ENCODE assay signal across 10 mouse cellular contexts in the genomic region with DNA sequence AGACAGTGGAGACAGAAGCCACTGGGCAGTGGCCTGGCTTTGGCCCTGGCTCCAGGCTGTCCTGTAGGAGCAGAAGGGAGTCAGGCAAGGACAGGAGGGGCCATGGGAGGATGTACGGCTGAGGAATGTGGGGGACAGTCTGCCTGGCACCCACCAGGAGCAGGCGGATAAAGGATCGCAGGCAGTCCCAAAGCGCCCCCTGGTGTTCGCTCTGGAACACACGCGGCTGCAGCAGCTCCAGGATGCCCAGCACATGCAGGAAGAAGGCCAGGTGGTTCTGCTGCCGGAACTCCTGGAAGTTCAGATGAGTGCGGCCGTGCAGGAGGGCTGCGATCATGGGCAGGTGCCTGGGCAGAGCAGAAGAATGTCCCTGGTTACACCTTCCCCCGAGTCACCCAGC. TPM values are rescaled to one million over a fixed set of nuclear protein-coding genes. Genes with fewer than 3 reads are reported as not detected.
A peak's percentile ranks its signal among the peaks of the same experiment; 100 is the strongest.
DNase-seq lines count a peak whose midpoint lies in the region; ATAC-seq and TF ChIP-seq lines count a peak whose summit lies in the region.
"Had no signal": no experiment of that assay in that cellular context is flagged by ENCODE, and none has a peak within 500 bp of the region (broad histone marks: within the 10 kb centered on the region; RNA-seq: fewer than 3 reads in every experiment).

No protein-coding gene starts in this region.

- peaks cover 83% of the 10 kb centered on the region for H3K36me3 ChIP-seq in intestine, postnatal 0 days (ENCODE audit: control insufficient read depth, insufficient read depth)
- H3K36me3 ChIP-seq in intestine, embryonic 15.5 days, result peaks cover 43% of the 10 kb centered on the region
- H3K36me3 ChIP-seq in CH12.LX (replicated peaks in 1 of 2; ENCODE audit: control insufficient read depth in 1 of 2, insufficient read depth in 1 of 2, low read length in 1 of 2), result peaks cover 97 to 100% of the 10 kb centered on the region in 2 experiments
- peaks cover 28% of the 10 kb centered on the region for H3K36me3 ChIP-seq in neural tube, embryonic 11.5 days (ENCODE audit: control insufficient read depth, insufficient read depth, low read length)

- no peaks in the 10 kb centered on the region for H3K9me3 ChIP-seq in intestine, postnatal 0 days (ENCODE audit: control insufficient read depth)
- H3K9me3 ChIP-seq in intestine, embryonic 15.5 days, result no peaks in the 10 kb centered on the region
- H3K9me3 ChIP-seq in CH12.LX (replicated peaks; ENCODE audit: low read length), result no peaks in the 10 kb centered on the region
- no peaks in the 10 kb centered on the region for H3K9me3 ChIP-seq in neural tube, embryonic 11.5 days (ENCODE audit: control insufficient read depth, low read length)
- H3K9me3 ChIP-seq: lung, embryonic 15.5 days had no signal

- H3K9ac ChIP-seq in intestine, postnatal 0 days (ENCODE audit: low read depth, low read length), result no peak overlapping the region
- H3K9ac ChIP-seq in intestine, embryonic 15.5 days, result no peak overlapping the region
- no peak overlapping the region for H3K9ac ChIP-seq in CH12.LX (ENCODE audit: insufficient read depth, low read depth)
- no peak overlapping the region for H3K9ac ChIP-seq in neural tube, embryonic 11.5 days (ENCODE audit: low read length)
- H3K9ac ChIP-seq: lung, embryonic 15.5 days had no signal

- ATAC-seq in intestine, postnatal 0 days, result no peak
- no peak for ATAC-seq in intestine, embryonic 15.5 days
- ATAC-seq in neural tube, embryonic 11.5 days (ENCODE audit: insufficient read depth, low FRiP score, low TSS enrichment), result no peak

- H3K27ac ChIP-seq in intestine, postnatal 0 days (ENCODE audit: low read depth, low read length), result no peak overlapping the region
- no peak overlapping the region for H3K27ac ChIP-seq in intestine, embryonic 15.5 days
- no peak overlapping the region for H3K27ac ChIP-seq in CH12.LX (ENCODE audit: insufficient read depth, low read depth)
- no peak overlapping the region for H3K27ac ChIP-seq in neural tube, embryonic 11.5 days (ENCODE audit: low read depth, low read length)
- H3K27ac ChIP-seq: lung, embryonic 15.5 days had no signal

- no peak overlapping the region for H3K4me3 ChIP-seq in intestine, postnatal 0 days (ENCODE audit: low read depth, low read length)
- H3K4me3 ChIP-seq in intestine, embryonic 15.5 days (replicated peaks), result no peak overlapping the region
- H3K4me3 ChIP-seq in CH12.LX (replicated peaks in 1 of 3; ENCODE audit: low read depth in 2 of 3, low read length in 2 of 3, poor library complexity in 1 of 3), result no peak overlapping the region
- no peak overlapping the region for H3K4me3 ChIP-seq in neural tube, embryonic 11.5 days (ENCODE audit: low read depth, low read length)
- H3K4me3 ChIP-seq: erythroblast, embryonic 14.5 days; lung, embryonic 15.5 days had no signal

- 23% methylated on average over 12 of the region's 12 CpGs for WGBS in intestine, postnatal 0 days
- 31% methylated on average over 12 of the region's 12 CpGs for WGBS in intestine, embryonic 15.5 days
- WGBS in neural tube, embryonic 11.5 days, result 34% methylated on average over 12 of the region's 12 CpGs

- dilution Hi-C loops in CH12.LX (cut with MboI; ENCODE audit: extremely low pct_ligation_motif_present, extremely low pct_unique_long_range_greater_than_20kb, low sequenced_read_pairs), result no loop called here

- no peaks in the 10 kb centered on the region for H3K27me3 ChIP-seq in intestine, postnatal 0 days (replicated peaks; ENCODE audit: control insufficient read depth, insufficient read depth, low read length)
- H3K27me3 ChIP-seq in intestine, embryonic 15.5 days (replicated peaks), result no peaks in the 10 kb centered on the region
- no peaks in the 10 kb centered on the region for H3K27me3 ChIP-seq in CH12.LX (replicated peaks)
- H3K27me3 ChIP-seq in neural tube, embryonic 11.5 days (ENCODE audit: control insufficient read depth, insufficient read depth, low read length), result no peaks in the 10 kb centered on the region
- H3K27me3 ChIP-seq: lung, embryonic 15.5 days had no signal

- DNase-seq in CH12.LX (ENCODE audit: extremely low read depth), result peak; percentile 37
- DNase-seq in adrenal gland, postnatal 14 days, result peak; percentile 61
- peak; percentile 61 for DNase-seq in embryo, embryonic 9.5 days (ENCODE audit: extremely low spot score)
- peak; percentile 61 to 77 for DNase-seq in layer of hippocampus, postnatal 25 days (ENCODE audit: extremely low spot score in 1 of 2, low spot score in 1 of 2)
- peak; percentile 66 for DNase-seq in neural tube, embryonic 11.5 days (ENCODE audit: low spot score)
- no peak for DNase-seq in ovary, adult 18-20 months (ENCODE audit: low spot score)

- TF ChIP-seq CTCF in intestine, postnatal 0 days (IDR thresholded peaks at IDR 0.05; ENCODE audit: low read depth), result peak; percentile 90
- peak; percentile 44 to 68; a peak in 3 of 4 replicates for TF ChIP-seq CTCF in CH12.LX (conservative IDR thresholded peaks at IDR 0.05 in 1 of 2, IDR thresholded peaks at IDR 0.05 in 1 of 2; ENCODE audit: low read depth in 2 of 2, low read length in 2 of 2)

- in situ Hi-C loops in CH12.LX (cut with MboI; ENCODE audit: low pct_ligation_motif_present, low pct_unique_long_range_greater_than_20kb, low sequenced_read_pairs), result no loop called here

- no peak overlapping the region for H3K4me2 ChIP-seq in intestine, postnatal 0 days (replicated peaks; ENCODE audit: low read depth)
- no peak overlapping the region for H3K4me2 ChIP-seq in intestine, embryonic 15.5 days (replicated peaks)
- no peak overlapping the region for H3K4me2 ChIP-seq in CH12.LX (ENCODE audit: insufficient read depth, low read depth, poor library complexity, severe bottlenecking)
- no peak overlapping the region for H3K4me2 ChIP-seq in neural tube, embryonic 11.5 days (ENCODE audit: low read depth)
- H3K4me2 ChIP-seq: lung, embryonic 15.5 days had no signal

- no peaks in the 10 kb centered on the region for H3K79me2 ChIP-seq in CH12.LX (replicated peaks; ENCODE audit: control insufficient read depth, extremely low read depth, insufficient read depth, poor library complexity, severe bottlenecking)

- no peak; the same call in 1 of the 2 replicates for TF ChIP-seq RAD21 in CH12.LX (IDR thresholded peaks at IDR 0.05; ENCODE audit: low read depth, low read length)

- no peak for TF ChIP-seq EP300 in CH12.LX (IDR thresholded peaks at IDR 0.05; ENCODE audit: low read length)

- TF ChIP-seq POLR2A in CH12.LX (IDR thresholded peaks at IDR 0.05; ENCODE audit: low read depth, low read length), result no peak

- H3K4me1 ChIP-seq in intestine, postnatal 0 days (replicated peaks; ENCODE audit: control insufficient read depth, insufficient read depth, low read length), result no peaks in the 10 kb centered on the region
- no peaks in the 10 kb centered on the region for H3K4me1 ChIP-seq in intestine, embryonic 15.5 days (replicated peaks)
- H3K4me1 ChIP-seq in CH12.LX (ENCODE audit: control insufficient read depth in 1 of 2, insufficient read depth in 2 of 2), result 0 out of 4 replicates have a peak, but pooled peaks cover 0 to 2% of the 10 kb centered on the region in 2 experiments
- no peaks in the 10 kb centered on the region for H3K4me1 ChIP-seq in neural tube, embryonic 11.5 days (ENCODE audit: control insufficient read depth, insufficient read depth, low read length)
- H3K4me1 ChIP-seq: lung, embryonic 15.5 days had no signal

TF ChIP-seq in CH12.LX, 34 proteins besides CTCF, POLR2A, EP300 and RAD21:
- TF ChIP-seq USF2 (conservative IDR thresholded peaks at IDR 0.05; ENCODE audit: low read depth, low read length) (no peak), SMC3 (IDR thresholded peaks at IDR 0.05; ENCODE audit: low read depth, low read length) (no peak; the same call in 1 of the 2 replicates), MAZ (IDR thresholded peaks at IDR 0.05; ENCODE audit: low read depth, low read length) (no peak)

RNA-seq across cellular contexts. Expression of a gene that starts 18.6 kb away (rescaled TPM):
- polyA plus RNA-seq in intestine, postnatal 0 days (2015; fragmentation: Nextera tagmentation; extraction: Ambion mirVana), result 12.8 and 13.0 TPM in 2 replicates
- 8.3 and 8.4 TPM in 2 replicates for polyA plus RNA-seq in intestine, embryonic 15.5 days (2015; fragmentation: Nextera tagmentation; extraction: Ambion mirVana)
- total RNA-seq in CH12.LX (2012; rRNA removed) (1.7 and 2.1 TPM in 2 replicates), CH12.LX (2014; rRNA removed) (1.2 and 1.3 TPM in 2 replicates)
- polyA plus RNA-seq in CH12.LX (2012; ENCODE audit: insufficient read length, low read depth), result 1.7 and 3.0 TPM in 2 replicates
- total RNA-seq in adrenal gland, postnatal 14 days (2021), result 8.0 and 8.7 TPM in 2 replicates
- total RNA-seq in layer of hippocampus, postnatal 25 days (2021), result 1 to 10 TPM; 1.7 to 2.5 TPM
- 5.4 and 7.1 TPM in 2 replicates for polyA plus RNA-seq in neural tube, embryonic 11.5 days (2014; fragmentation: Nextera tagmentation; extraction: Ambion mirVana)

RNA-seq across cellular contexts. Expression of a gene that starts 20.7 kb away (rescaled TPM):
- 9.9 and 12.7 TPM in 2 replicates for polyA plus RNA-seq in intestine, postnatal 0 days (2015; fragmentation: Nextera tagmentation; extraction: Ambion mirVana)
- polyA plus RNA-seq in intestine, embryonic 15.5 days (2015; fragmentation: Nextera tagmentation; extraction: Ambion mirVana), result 22.2 and 25.4 TPM in 2 replicates
- total RNA-seq in CH12.LX (2012; rRNA removed) (88.2 and 94.0 TPM in 2 replicates), CH12.LX (2014; rRNA removed) (19.8 and 23.2 TPM in 2 replicates)
- polyA plus RNA-seq in CH12.LX (2012; ENCODE audit: insufficient read length, low read depth), result 47.4 and 72.1 TPM in 2 replicates
- 46.7 and 48.2 TPM in 2 replicates for total RNA-seq in adrenal gland, postnatal 14 days (2021)
- 100 to 1,000 TPM in 1 of 2 experiments, 10 to 100 TPM in 1; 79.4 to 103 TPM for total RNA-seq in layer of hippocampus, postnatal 25 days (2021)
- 33.4 and 35.9 TPM in 2 replicates for polyA plus RNA-seq in neural tube, embryonic 11.5 days (2014; fragmentation: Nextera tagmentation; extraction: Ambion mirVana)

RNA-seq across cellular contexts. Expression of a gene that starts 36.6 kb away (rescaled TPM):
- polyA plus RNA-seq in intestine, postnatal 0 days (2015; fragmentation: Nextera tagmentation; extraction: Ambion mirVana), result 23.1 and 25.5 TPM in 2 replicates
- polyA plus RNA-seq in intestine, embryonic 15.5 days (2015; fragmentation: Nextera tagmentation; extraction: Ambion mirVana), result 17.6 and 20.7 TPM in 2 replicates
- total RNA-seq in CH12.LX (2012; rRNA removed), result 16.4 and 20.0 TPM in 2 replicates
- total RNA-seq in CH12.LX (2014; rRNA removed), result 23.6 and 23.8 TPM in 2 replicates
- polyA plus RNA-seq in CH12.LX (2012; ENCODE audit: insufficient read length, low read depth), result 24.1 and 24.7 TPM in 2 replicates
- total RNA-seq in adrenal gland, postnatal 14 days (2021), result 25.1 and 29.8 TPM in 2 replicates
- total RNA-seq in layer of hippocampus, postnatal 25 days (2021), result 10 to 100 TPM; 10.0 to 10.6 TPM
- polyA plus RNA-seq in neural tube, embryonic 11.5 days (2014; fragmentation: Nextera tagmentation; extraction: Ambion mirVana), result 7.0 and 8.3 TPM in 2 replicates
